Mouse (Mus musculus) CH12.LX (cell line): ENCODE data around the gene Fbln1.

Source experiments
- CHD2 ChIP-seq: IDR thresholded peaks from 2 replicates; pipeline ENCODE4 v1.6.1; 2011; ENCODE audit warnings: low read length, improper control_type of control experiment
- POLR2A ChIP-seq: IDR thresholded peaks from 2 replicates; pipeline ENCODE4 v1.6.1; 2011; ENCODE audit warnings: low read depth, mild to moderate bottlenecking, improper control_type of control experiment, low read length
- USF1 ChIP-seq: IDR thresholded peaks from 2 replicates; pipeline ENCODE4 v1.6.1; 2014; ENCODE audit warnings: low read depth, mild to moderate bottlenecking, inconsistent platforms, low read length, improper control_type of control experiment

GRCm38 (mm10) chr15:85179528-85180180, 26.1 kb upstream of the Fbln1 start:
- no peak for TF ChIP-seq CHD2
- TF ChIP-seq USF1 = no peak
- no peak for TF ChIP-seq POLR2A
